Mouse (Mus musculus): ENCODE data around the gene Mettl27. TPM values are rescaled to one million over a fixed set of nuclear protein-coding genes. Genes with fewer than 3 reads are reported as not detected.

Mettl27 gene
- total and polyA plus RNA-seq, 2 experiments from 2014 or later = 8.3 to 9.4 TPM

- Histone ChIP-seq H3K27me3 (ENCODE audit: control insufficient read depth, insufficient read depth, low read length) (peaks cover 16% of the 10 kb centered on the region), H3K9me3 (replicated peaks; ENCODE audit: control insufficient read depth, low read length) (no peaks in the 10 kb centered on the region), H3K27ac (ENCODE audit: low read depth) (peak within 1 kb of the TSS; percentile 5; the same call in 1 of the 2 replicates), H3K36me3 (replicated peaks; ENCODE audit: control insufficient read depth, insufficient read depth, low read length) (no peaks in the 10 kb centered on the region), H3K4me1 (ENCODE audit: control insufficient read depth, insufficient read depth) (peaks cover 12% of the 10 kb centered on the region; the same call in 1 of the 2 replicates), H3K9ac (replicated peaks; ENCODE audit: low read depth, low read length) (no peak within 1 kb of the TSS), H3K4me3 (ENCODE audit: low read depth, low read length) (peak within 1 kb of the TSS; percentile 11; the same call in 1 of the 2 replicates), H3K4me2 (ENCODE audit: low read depth, low read length) (no peak within 1 kb of the TSS; the same call in 1 of the 2 replicates)
- TF ChIP-seq CTCF (IDR thresholded peaks at IDR 0.05; ENCODE audit: low read depth) = no peak
- TF ChIP-seq EP300 (IDR thresholded peaks at IDR 0.05; ENCODE audit: low read depth) = no peak
- 28% methylated on average over 11 of the region's 11 CpGs for WGBS
- ATAC-seq (ENCODE audit: insufficient read depth, low read depth) = no peak
- no peak for DNase-seq (ENCODE audit: low spot score)
These were observed 14.7 kb downstream of the Mettl27 start, which contains the start of gene Cldn4 for GRCm38 (mm10) chr5:134946857-134947255. Gene Cldn4 (minus strand): TSS chr5:134946934.

- DNase-seq (ENCODE audit: low spot score) (no peak), ATAC-seq (ENCODE audit: insufficient read depth, low read depth) (no peak)
- no peaks in the 10 kb centered on the region for H3K36me3 ChIP-seq (replicated peaks; ENCODE audit: control insufficient read depth, insufficient read depth, low read length)
- no peak overlapping the region for H3K9ac ChIP-seq (replicated peaks; ENCODE audit: low read depth, low read length)
- no peak overlapping the region for H3K4me3 ChIP-seq (ENCODE audit: low read depth, low read length)
- 52% methylated on average over 5 of the region's 5 CpGs for WGBS
- no peaks in the 10 kb centered on the region for H3K9me3 ChIP-seq (replicated peaks; ENCODE audit: control insufficient read depth, low read length)
- H3K4me2 ChIP-seq (ENCODE audit: low read depth, low read length) = no peak overlapping the region
- H3K4me1 ChIP-seq (ENCODE audit: control insufficient read depth, insufficient read depth) = peaks cover 12% of the 10 kb centered on the region; the same call in 1 of the 2 replicates
- TF ChIP-seq CTCF (IDR thresholded peaks at IDR 0.05; ENCODE audit: low read depth) (no peak), EP300 (IDR thresholded peaks at IDR 0.05; ENCODE audit: low read depth) (no peak)
- H3K27me3 ChIP-seq (ENCODE audit: control insufficient read depth, insufficient read depth, low read length) = peaks cover 16% of the 10 kb centered on the region
- H3K27ac ChIP-seq (ENCODE audit: low read depth) = no peak overlapping the region
These were observed 15.4 kb downstream of the Mettl27 start for GRCm38 (mm10) chr5:134947420-134948084.

GRCm38 (mm10) chr5:134948085-134948439 lies 15.9 kb downstream of the Mettl27 start:
- TF ChIP-seq CTCF (IDR thresholded peaks at IDR 0.05; ENCODE audit: low read depth) (no peak), EP300 (IDR thresholded peaks at IDR 0.05; ENCODE audit: low read depth) (no peak)
- Histone ChIP-seq H3K4me3 (ENCODE audit: low read depth, low read length) (no peak overlapping the region), H3K9ac (replicated peaks; ENCODE audit: low read depth, low read length) (no peak overlapping the region), H3K27me3 (ENCODE audit: control insufficient read depth, insufficient read depth, low read length) (peaks cover 16% of the 10 kb centered on the region), H3K27ac (ENCODE audit: low read depth) (no peak overlapping the region), H3K4me2 (ENCODE audit: low read depth, low read length) (no peak overlapping the region), H3K36me3 (replicated peaks; ENCODE audit: control insufficient read depth, insufficient read depth, low read length) (no peaks in the 10 kb centered on the region), H3K4me1 (ENCODE audit: control insufficient read depth, insufficient read depth) (peaks cover 12% of the 10 kb centered on the region; the same call in 1 of the 2 replicates), H3K9me3 (replicated peaks; ENCODE audit: control insufficient read depth, low read length) (no peaks in the 10 kb centered on the region)
- ATAC-seq (ENCODE audit: insufficient read depth, low read depth) (no peak), DNase-seq (ENCODE audit: low spot score) (no peak)
- WGBS = 44% methylated on average over 4 of the region's 4 CpGs

- ATAC-seq (ENCODE audit: insufficient read depth, low read depth) = peak; percentile 62
- Histone ChIP-seq H3K36me3 (replicated peaks; ENCODE audit: control insufficient read depth, insufficient read depth, low read length) (no peaks in the 10 kb centered on the region), H3K4me3 (ENCODE audit: low read depth, low read length) (no peak overlapping the region), H3K9ac (replicated peaks; ENCODE audit: low read depth, low read length) (0 out of 2 replicates have a peak overlapping the region, but pooled peaks have one; percentile 6), H3K4me2 (ENCODE audit: low read depth, low read length) (peak overlapping the region; percentile 39), H3K27ac (ENCODE audit: low read depth) (no peak overlapping the region), H3K4me1 (ENCODE audit: control insufficient read depth, insufficient read depth) (peaks cover 12% of the 10 kb centered on the region; the same call in 1 of the 2 replicates), H3K9me3 (replicated peaks; ENCODE audit: control insufficient read depth, low read length) (no peaks in the 10 kb centered on the region), H3K27me3 (ENCODE audit: control insufficient read depth, insufficient read depth, low read length) (peaks cover 6% of the 10 kb centered on the region)
- 14% methylated on average over 19 of the region's 19 CpGs for WGBS
- TF ChIP-seq CTCF (IDR thresholded peaks at IDR 0.05; ENCODE audit: low read depth) (no peak), EP300 (IDR thresholded peaks at IDR 0.05; ENCODE audit: low read depth) (no peak)
- peak; percentile 63 for DNase-seq (ENCODE audit: low spot score)
These were observed 19.1 kb downstream of the Mettl27 start for GRCm38 (mm10) chr5:134951053-134951884.

- H3K27ac ChIP-seq (ENCODE audit: low read depth) = no peak overlapping the region
- no peaks in the 10 kb centered on the region for H3K9me3 ChIP-seq (replicated peaks; ENCODE audit: control insufficient read depth, low read length)
- H3K4me1 ChIP-seq (ENCODE audit: control insufficient read depth, insufficient read depth) = 0 out of 2 replicates have a peak, but pooled peaks cover 6% of the 10 kb centered on the region
- no peak for TF ChIP-seq EP300 (IDR thresholded peaks at IDR 0.05; ENCODE audit: low read depth)
- no peak for TF ChIP-seq CTCF (IDR thresholded peaks at IDR 0.05; ENCODE audit: low read depth)
- no peaks in the 10 kb centered on the region for H3K27me3 ChIP-seq (ENCODE audit: control insufficient read depth, insufficient read depth, low read length)
- 43% methylated on average over 5 of the region's 5 CpGs for WGBS
- no peak overlapping the region for H3K4me2 ChIP-seq (ENCODE audit: low read depth, low read length)
- H3K36me3 ChIP-seq (replicated peaks; ENCODE audit: control insufficient read depth, insufficient read depth, low read length) = no peaks in the 10 kb centered on the region
- no peak for ATAC-seq (ENCODE audit: insufficient read depth, low read depth)
- no peak overlapping the region for H3K9ac ChIP-seq (replicated peaks; ENCODE audit: low read depth, low read length)
- no peak for DNase-seq (ENCODE audit: low spot score)
- H3K4me3 ChIP-seq (ENCODE audit: low read depth, low read length) = no peak overlapping the region
These were observed 23.3 kb downstream of the Mettl27 start for GRCm38 (mm10) chr5:134955491-134955890.

All from heart, postnatal 0 days (tissue).